Mouse (Mus musculus) forebrain, embryonic 16.5 days (tissue): ENCODE results near the gene Col12a1. TPM values are rescaled to one million over a fixed set of nuclear protein-coding genes. Genes with fewer than 3 reads are reported as not detected.

Source experiments
- ATAC-seq: fragments of 200-750 bp; cut with Nextera tagmentation; 2 replicates; pipeline ENCODE4 v1.8.0; 2017; ENCODE audit warnings: mild to moderate bottlenecking, moderate library complexity
- H3K27ac ChIP-seq: fragments of 300-500 bp; sonication (generic); 2 replicates; pipeline ENCODE4 v1.5.1; 2014; ENCODE audit warnings: low read length, control low read depth
- H3K27me3 ChIP-seq: fragments of 300-500 bp; sonication (generic); replicated peaks from 2 replicates; pipeline ENCODE4 v1.6.1; 2014; ENCODE audit warnings: low read length; ENCODE audit not compliant: control insufficient read depth, insufficient read depth
- H3K36me3 ChIP-seq: fragments of 300-500 bp; sonication (generic); 2 replicates; pipeline ENCODE4 v1.6.1; 2014; ENCODE audit not compliant: control insufficient read depth, insufficient read depth
- H3K4me1 ChIP-seq: fragments of 300-500 bp; sonication (generic); replicated peaks from 2 replicates; pipeline ENCODE4 v1.6.1; 2014; ENCODE audit warnings: low read length; ENCODE audit not compliant: control insufficient read depth, insufficient read depth
- H3K4me2 ChIP-seq: fragments of 300-500 bp; sonication (generic); 2 replicates; pipeline ENCODE4 v1.6.1; 2014; ENCODE audit warnings: mild to moderate bottlenecking, low read length, control low read depth
- H3K4me3 ChIP-seq: fragments of 300-500 bp; sonication (generic); replicated peaks from 2 replicates; pipeline ENCODE4 v1.5.1; 2014; ENCODE audit warnings: mild to moderate bottlenecking, low read length, control low read depth
- H3K9ac ChIP-seq: fragments of 300-500 bp; sonication (generic); replicated peaks from 2 replicates; pipeline ENCODE4 v1.6.1; 2014; ENCODE audit warnings: low read depth, low read length, control low read depth
- H3K9me3 ChIP-seq: fragments of 300-500 bp; sonication (generic); 2 replicates; pipeline ENCODE4 v1.6.1; 2016; ENCODE audit warnings: low read length; ENCODE audit not compliant: control insufficient read depth
- WGBS: fragments of 180-500 bp; shearing (Covaris S2); extraction: QIAGEN DNeasy Blood & Tissue Kit; methylation state at CpG from one replicate; pipeline ENCODE4 v1.1.7; 2014; 5-methylcytosine and 5-hydroxymethylcytosine counted together
- polyA plus RNA-seq: library from polyadenylated mRNA; unstranded; fragments of >200 nt; fragmentation: Nextera tagmentation; extraction: Ambion mirVana; gene quantifications from 2 replicates; pipeline ENCODE4 v1.2.1, GENCODE M21; 2015

The Col12a1 gene
- polyA plus RNA-seq, 1 experiment from 2014 or later = 6.8 TPM

GRCm38 (mm10) chr9:79745036-79745435 is 26.4 kb upstream of the Col12a1 start:
- no peak for ATAC-seq
- H3K4me1 ChIP-seq = no peaks in the 10 kb centered on the region
- no peak overlapping the region for H3K4me2 ChIP-seq
- no peak overlapping the region for H3K9ac ChIP-seq
- no peaks in the 10 kb centered on the region for H3K9me3 ChIP-seq
- WGBS = 46% methylated on average over 4 of the region's 4 CpGs
- H3K4me3 ChIP-seq = no peak overlapping the region
- no peaks in the 10 kb centered on the region for H3K27me3 ChIP-seq
- H3K36me3 ChIP-seq = no peaks in the 10 kb centered on the region
- no peak overlapping the region for H3K27ac ChIP-seq

DNA sequence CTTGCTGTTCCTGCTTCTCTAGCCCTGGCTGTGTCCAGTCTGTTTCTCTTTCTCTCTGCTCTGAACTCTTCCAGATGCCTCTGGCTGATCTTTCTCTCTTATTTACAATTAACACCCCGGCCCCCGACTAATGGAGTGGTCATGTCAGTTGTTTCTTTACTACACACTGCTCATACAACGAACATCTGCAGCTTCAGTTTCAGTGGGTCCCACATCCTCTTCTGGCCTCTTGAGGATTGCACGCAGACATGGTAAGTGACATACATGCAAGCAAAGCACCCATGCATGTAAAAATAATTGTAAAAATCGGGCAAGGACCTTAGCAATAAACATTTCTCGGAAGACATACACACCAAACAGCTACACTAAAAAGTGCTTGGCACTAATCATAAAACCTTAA is 17.0 kb upstream of the Col12a1 start:
- H3K36me3 ChIP-seq = no peaks in the 10 kb centered on the region
- 87% methylated on average over 6 of the region's 6 CpGs for WGBS
- H3K4me2 ChIP-seq = no peak overlapping the region
- H3K4me3 ChIP-seq = no peak overlapping the region
- no peak overlapping the region for H3K27ac ChIP-seq
- no peaks in the 10 kb centered on the region for H3K9me3 ChIP-seq
- no peak overlapping the region for H3K9ac ChIP-seq
- H3K27me3 ChIP-seq = no peaks in the 10 kb centered on the region
- no peak for ATAC-seq
- H3K4me1 ChIP-seq = no peaks in the 10 kb centered on the region

GRCm38 (mm10) chr9:79730301-79730700 is 11.7 kb upstream of the Col12a1 start:
- WGBS = 76% methylated on average over 5 of the region's 5 CpGs
- ATAC-seq = no peak
- no peak overlapping the region for H3K4me2 ChIP-seq
- no peak overlapping the region for H3K27ac ChIP-seq
- no peak overlapping the region for H3K4me3 ChIP-seq
- H3K27me3 ChIP-seq = no peaks in the 10 kb centered on the region
- H3K9ac ChIP-seq = no peak overlapping the region
- no peaks in the 10 kb centered on the region for H3K9me3 ChIP-seq
- H3K36me3 ChIP-seq = no peaks in the 10 kb centered on the region
- no peaks in the 10 kb centered on the region for H3K4me1 ChIP-seq

- H3K36me3 ChIP-seq = no peaks in the 10 kb centered on the region
- H3K4me1 ChIP-seq = peaks cover 17% of the 10 kb centered on the region
- ATAC-seq = no peak
- H3K9me3 ChIP-seq = no peaks in the 10 kb centered on the region
- WGBS = 36% methylated on average over 5 of the region's 5 CpGs
- peaks cover 22% of the 10 kb centered on the region for H3K27me3 ChIP-seq
- no peak overlapping the region for H3K4me2 ChIP-seq
- H3K9ac ChIP-seq = no peak overlapping the region
- no peak overlapping the region for H3K27ac ChIP-seq
- H3K4me3 ChIP-seq = no peak overlapping the region
Measured at GRCm38 (mm10) chr9:79723090-79723489, 4.5 kb upstream of the Col12a1 start.

GRCm38 (mm10) chr9:79721056-79721455 is 2.4 kb upstream of the Col12a1 start:
- peaks cover 28% of the 10 kb centered on the region for H3K4me1 ChIP-seq
- no peaks in the 10 kb centered on the region for H3K36me3 ChIP-seq
- peak overlapping the region; percentile 15; the same call in 1 of the 2 replicates for H3K4me2 ChIP-seq
- no peaks in the 10 kb centered on the region for H3K9me3 ChIP-seq
- peaks cover 30% of the 10 kb centered on the region for H3K27me3 ChIP-seq
- no peak overlapping the region for H3K4me3 ChIP-seq
- ATAC-seq = peak; percentile 42; the same call in 1 of the 2 replicates
- WGBS = 7% methylated on average over 9 of the region's 9 CpGs
- H3K27ac ChIP-seq = no peak overlapping the region
- H3K9ac ChIP-seq = no peak overlapping the region

GRCm38 (mm10) chr9:79720143-79720542 is 1.5 kb upstream of the Col12a1 start:
- Histone ChIP-seq H3K9ac (no peak overlapping the region), H3K27ac (no peak overlapping the region), H3K4me2 (no peak overlapping the region; the same call in 1 of the 2 replicates), H3K4me1 (peaks cover 30% of the 10 kb centered on the region), H3K36me3 (no peaks in the 10 kb centered on the region), H3K9me3 (no peaks in the 10 kb centered on the region), H3K27me3 (peaks cover 30% of the 10 kb centered on the region), H3K4me3 (no peak overlapping the region)
- WGBS = 25% methylated on average over 9 of the region's 9 CpGs
- no peak for ATAC-seq

DNA sequence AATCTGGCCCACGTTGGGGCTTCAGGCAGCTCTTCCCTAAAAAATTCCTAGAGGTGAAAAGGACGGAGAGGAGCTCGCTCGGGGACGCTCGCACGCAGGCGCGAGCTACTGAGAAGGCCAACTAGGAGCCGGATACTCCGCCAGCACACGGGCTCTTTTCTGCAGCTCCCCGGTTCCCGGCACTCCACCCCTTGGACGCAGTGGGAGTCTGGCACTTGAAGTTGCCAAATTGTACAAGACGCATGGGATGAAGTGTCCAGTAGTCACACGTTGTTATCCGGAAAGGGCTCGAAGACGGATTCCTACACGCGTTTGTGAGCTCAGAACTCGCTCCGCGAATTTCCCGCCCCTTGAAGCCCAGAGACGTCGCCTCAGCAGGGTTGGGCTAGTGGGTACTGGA is 820 bp upstream of the Col12a1 start:
- 1% methylated on average over 28 of the region's 28 CpGs for WGBS
- H3K4me3 ChIP-seq = peak overlapping the region; percentile 54
- H3K4me2 ChIP-seq = peak overlapping the region; percentile 93
- H3K27ac ChIP-seq = no peak overlapping the region
- peaks cover 37% of the 10 kb centered on the region for H3K4me1 ChIP-seq
- no peak for ATAC-seq
- H3K9ac ChIP-seq = peak overlapping the region; percentile 4; the same call in 1 of the 2 replicates
- peaks cover 30% of the 10 kb centered on the region for H3K27me3 ChIP-seq
- no peaks in the 10 kb centered on the region for H3K9me3 ChIP-seq
- no peaks in the 10 kb centered on the region for H3K36me3 ChIP-seq

DNA sequence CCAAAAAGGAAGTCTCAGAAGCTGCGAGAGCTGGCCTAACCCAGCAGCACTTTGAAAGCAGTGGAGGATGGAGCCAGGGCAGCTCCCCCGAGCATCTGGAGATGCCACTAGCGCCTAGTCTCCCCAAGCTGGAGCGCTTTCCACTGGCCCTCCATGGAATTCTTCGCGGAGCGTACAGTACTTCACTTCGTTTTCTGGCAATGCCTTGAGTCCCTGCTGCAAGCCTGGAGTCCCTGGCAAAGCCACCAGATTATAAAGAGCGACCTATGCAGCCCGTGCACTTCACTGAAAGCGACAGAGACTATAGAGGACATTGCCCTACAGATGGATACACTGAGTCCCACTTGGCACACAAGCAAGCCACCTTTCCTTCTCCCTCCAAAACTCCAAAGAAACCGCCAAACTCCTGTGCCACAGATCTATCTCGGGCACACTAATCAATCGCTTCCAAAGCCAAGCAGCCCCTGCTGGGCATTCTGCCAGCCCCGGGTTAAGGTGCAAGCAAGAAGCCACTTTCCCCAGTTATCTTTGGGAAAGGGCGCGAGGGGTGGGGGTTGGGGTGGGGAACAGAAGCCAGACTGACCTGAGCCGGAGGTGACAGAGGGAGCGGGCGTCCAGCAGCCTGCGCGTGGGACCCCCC is 675 bp downstream of the Col12a1 start:
- Histone ChIP-seq H3K4me3 (peak overlapping the region; percentile 54), H3K36me3 (no peaks in the 10 kb centered on the region), H3K4me2 (peak overlapping the region; percentile 93), H3K27me3 (peaks cover 30% of the 10 kb centered on the region), H3K4me1 (peaks cover 39% of the 10 kb centered on the region), H3K9ac (peak overlapping the region; percentile 62), H3K9me3 (no peaks in the 10 kb centered on the region), H3K27ac (no peak overlapping the region)
- 1% methylated on average over 22 of the region's 22 CpGs for WGBS
- ATAC-seq = 0 out of 2 replicates have a peak, but pooled peaks have one; percentile 2

- H3K27me3 ChIP-seq = peaks cover 30% of the 10 kb centered on the region
- H3K36me3 ChIP-seq = no peaks in the 10 kb centered on the region
- peak overlapping the region; percentile 93 for H3K4me2 ChIP-seq
- H3K4me3 ChIP-seq = peak overlapping the region; percentile 54
- H3K9me3 ChIP-seq = no peaks in the 10 kb centered on the region
- H3K27ac ChIP-seq = no peak overlapping the region
- WGBS = 7% methylated on average over 23 of the region's 23 CpGs
- peak; percentile 19 for ATAC-seq
- H3K4me1 ChIP-seq = peaks cover 39% of the 10 kb centered on the region
- H3K9ac ChIP-seq = peak overlapping the region; percentile 39; the same call in 1 of the 2 replicates
Measured at GRCm38 (mm10) chr9:79716909-79717835, 1.5 kb downstream of the Col12a1 start.
